Mouse (Mus musculus) bone marrow, adult 2 months (tissue): ENCODE results near the gene Sema4c.

Experiments
- CTCF ChIP-seq: fragments of 200-500 bp; IDR thresholded peaks from 2 replicates; pipeline ENCODE4 v1.5.1; 2011; ENCODE audit warnings: low read length, control low read depth; ENCODE audit not compliant: control insufficient read depth, insufficient read depth
- POLR2A ChIP-seq: fragments of 200-500 bp; IDR thresholded peaks from 2 replicates; pipeline ENCODE4 v1.6.1; 2011; ENCODE audit warnings: low read depth, mild to moderate bottlenecking, control low read depth, low read length, borderline replicate concordance; ENCODE audit not compliant: control insufficient read depth

- TF ChIP-seq CTCF (no peak), POLR2A (no peak)
These were observed 34.7 kb downstream of the Sema4c start for GRCm38 (mm10) chr1:36523332-36524013.
